Mouse (Mus musculus): ENCODE measurements at regions not wholly inside any gene's neighbourhood (a gene's known extent, or its start where the extent isn't known, plus 50 kb on each side); places are given as distances from the start of the nearest gene placed in this dataset.
A peak's percentile ranks its signal among the peaks of the same experiment; 100 is the strongest.

- no peaks in the 10 kb centered on the region for H3K36me3 ChIP-seq (ENCODE audit: control insufficient read depth, insufficient read depth, low read length)
- H3K4me1 ChIP-seq (ENCODE audit: control insufficient read depth, insufficient read depth, low read length), result no peaks in the 10 kb centered on the region
- 18% methylated on average over 7 of the region's 7 CpGs for WGBS
- H3K4me2 ChIP-seq (ENCODE audit: low read length), result no peak overlapping the region
- H3K27ac ChIP-seq (ENCODE audit: low read length), result no peak overlapping the region
- no peaks in the 10 kb centered on the region for H3K9me3 ChIP-seq (replicated peaks; ENCODE audit: control insufficient read depth, low read length, poor library complexity, severe bottlenecking)
- no peak overlapping the region for H3K9ac ChIP-seq (ENCODE audit: low read depth, low read length)
- H3K4me3 ChIP-seq (ENCODE audit: low read depth, low read length), result no peak overlapping the region
- no peaks in the 10 kb centered on the region for H3K27me3 ChIP-seq (ENCODE audit: control insufficient read depth, insufficient read depth, low read depth, low read length)
- no peak; the same call in 1 of the 2 replicates for ATAC-seq
Measured at GRCm38 (mm10) chr3:157717313-157717921, 150.7 kb downstream of the Ptger3 start.

- no peaks in the 10 kb centered on the region for H3K9me3 ChIP-seq (replicated peaks; ENCODE audit: control insufficient read depth, low read length, poor library complexity, severe bottlenecking)
- H3K4me3 ChIP-seq (ENCODE audit: low read depth, low read length), result no peak overlapping the region
- no peak overlapping the region for H3K9ac ChIP-seq (ENCODE audit: low read depth, low read length)
- H3K27ac ChIP-seq (ENCODE audit: low read length), result no peak overlapping the region
- ATAC-seq, result no peak
- no peaks in the 10 kb centered on the region for H3K4me1 ChIP-seq (ENCODE audit: control insufficient read depth, insufficient read depth, low read length)
- no peak overlapping the region for H3K4me2 ChIP-seq (ENCODE audit: low read length)
- WGBS, result 76% methylated on average over 3 of the region's 3 CpGs
- no peaks in the 10 kb centered on the region for H3K27me3 ChIP-seq (ENCODE audit: control insufficient read depth, insufficient read depth, low read depth, low read length)
- H3K36me3 ChIP-seq (ENCODE audit: control insufficient read depth, insufficient read depth, low read length), result no peaks in the 10 kb centered on the region
Measured at GRCm38 (mm10) chr3:157714023-157714422, 147.3 kb downstream of the Ptger3 start.

- 89% methylated on average over 1 of the region's 1 CpGs for WGBS
- ATAC-seq, result no peak
- no peak overlapping the region for H3K4me3 ChIP-seq (ENCODE audit: low read depth, low read length)
Measured at GRCm38 (mm10) chr3:157710790-157711381, 144.2 kb downstream of the Ptger3 start.

GRCm38 (mm10) chr3:157699961-157700360 is 133.3 kb downstream of the Ptger3 start:
- no peaks in the 10 kb centered on the region for H3K36me3 ChIP-seq (ENCODE audit: control insufficient read depth, insufficient read depth, low read length)
- no peak overlapping the region for H3K27ac ChIP-seq (ENCODE audit: low read length)
- no peak overlapping the region for H3K4me3 ChIP-seq (ENCODE audit: low read depth, low read length)
- H3K27me3 ChIP-seq (ENCODE audit: control insufficient read depth, insufficient read depth, low read depth, low read length), result no peaks in the 10 kb centered on the region
- no peak overlapping the region for H3K9ac ChIP-seq (ENCODE audit: low read depth, low read length)
- no peak for ATAC-seq
- H3K4me1 ChIP-seq (ENCODE audit: control insufficient read depth, insufficient read depth, low read length), result no peaks in the 10 kb centered on the region
- H3K9me3 ChIP-seq (replicated peaks; ENCODE audit: control insufficient read depth, low read length, poor library complexity, severe bottlenecking), result no peaks in the 10 kb centered on the region
- H3K4me2 ChIP-seq (ENCODE audit: low read length), result no peak overlapping the region

More at GRCm38 (mm10) chr3:157710790-157711381, 144.2 kb downstream of the Ptger3 start:
- no peak overlapping the region for H3K9ac ChIP-seq (ENCODE audit: low read depth, low read length)
- no peaks in the 10 kb centered on the region for H3K4me1 ChIP-seq (ENCODE audit: control insufficient read depth, insufficient read depth, low read length)
- no peaks in the 10 kb centered on the region for H3K27me3 ChIP-seq (ENCODE audit: control insufficient read depth, insufficient read depth, low read depth, low read length)
- H3K27ac ChIP-seq (ENCODE audit: low read length), result no peak overlapping the region
- no peak overlapping the region for H3K4me2 ChIP-seq (ENCODE audit: low read length)
- H3K36me3 ChIP-seq (ENCODE audit: control insufficient read depth, insufficient read depth, low read length), result no peaks in the 10 kb centered on the region
- H3K9me3 ChIP-seq (replicated peaks; ENCODE audit: control insufficient read depth, low read length, poor library complexity, severe bottlenecking), result no peaks in the 10 kb centered on the region

GRCm38 (mm10) chr3:157698529-157698928 is 131.8 kb downstream of the Ptger3 start:
- H3K4me2 ChIP-seq (ENCODE audit: low read length), result no peak overlapping the region
- ATAC-seq, result no peak

GRCm38 (mm10) chr3:157695128-157696075 is 128.7 kb downstream of the Ptger3 start:
- Histone ChIP-seq H3K27me3 (ENCODE audit: control insufficient read depth, insufficient read depth, low read depth, low read length) (no peaks in the 10 kb centered on the region), H3K9ac (ENCODE audit: low read depth, low read length) (no peak overlapping the region), H3K36me3 (ENCODE audit: control insufficient read depth, insufficient read depth, low read length) (no peaks in the 10 kb centered on the region), H3K4me1 (ENCODE audit: control insufficient read depth, insufficient read depth, low read length) (no peaks in the 10 kb centered on the region), H3K4me2 (ENCODE audit: low read length) (no peak overlapping the region), H3K4me3 (ENCODE audit: low read depth, low read length) (no peak overlapping the region), H3K9me3 (replicated peaks; ENCODE audit: control insufficient read depth, low read length, poor library complexity, severe bottlenecking) (no peaks in the 10 kb centered on the region), H3K27ac (ENCODE audit: low read length) (no peak overlapping the region)
- WGBS, result 81% methylated on average over 19 of the region's 19 CpGs
- peak; percentile 42; the same call in 1 of the 2 replicates for ATAC-seq

More at GRCm38 (mm10) chr3:157698529-157698928, 131.8 kb downstream of the Ptger3 start:
- H3K4me3 ChIP-seq (ENCODE audit: low read depth, low read length), result no peak overlapping the region
- H3K36me3 ChIP-seq (ENCODE audit: control insufficient read depth, insufficient read depth, low read length), result no peaks in the 10 kb centered on the region
- H3K27me3 ChIP-seq (ENCODE audit: control insufficient read depth, insufficient read depth, low read depth, low read length), result no peaks in the 10 kb centered on the region
- H3K27ac ChIP-seq (ENCODE audit: low read length), result no peak overlapping the region
- no peaks in the 10 kb centered on the region for H3K9me3 ChIP-seq (replicated peaks; ENCODE audit: control insufficient read depth, low read length, poor library complexity, severe bottlenecking)
- no peak overlapping the region for H3K9ac ChIP-seq (ENCODE audit: low read depth, low read length)
- no peaks in the 10 kb centered on the region for H3K4me1 ChIP-seq (ENCODE audit: control insufficient read depth, insufficient read depth, low read length)
- WGBS, result 84% methylated on average over 5 of the region's 5 CpGs

All from midbrain, embryonic 16.5 days (tissue).